Mouse (Mus musculus): ENCODE data around the gene Agtpbp1.

DNA sequence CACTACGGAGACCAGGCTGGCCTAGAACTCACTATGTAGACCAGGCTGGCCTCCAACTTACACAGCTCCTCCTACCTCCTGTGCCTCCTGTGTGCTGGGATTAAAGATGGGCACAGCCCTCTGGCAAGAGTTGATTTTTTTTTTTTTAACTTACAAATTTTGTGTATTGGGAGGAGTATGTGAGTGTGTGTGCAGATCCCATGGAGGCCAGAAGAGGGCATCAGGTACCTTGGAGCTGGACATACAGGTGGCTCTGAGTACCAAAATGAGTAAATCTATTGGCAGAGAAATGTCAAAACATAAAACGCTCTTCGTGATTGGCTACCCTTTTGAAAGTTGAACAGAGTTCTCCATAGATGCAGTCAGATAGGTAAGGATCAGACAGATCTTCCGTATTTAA, 4.1 kb downstream of the Agtpbp1 start:
- TF ChIP-seq CTCF (IDR thresholded peaks at IDR 0.05; ENCODE audit: low read depth, low read length): no peak
- no peak for TF ChIP-seq POLR2AphosphoS5 (IDR thresholded peaks at IDR 0.05; ENCODE audit: insufficient replicate concordance, low read depth, low read length)

Data from G1E (cell line).